Mouse (Mus musculus) forebrain, postnatal 0 days (tissue): Measurements from ENCODE around the gene Ccnb1ip1. TPM values are rescaled to one million over a fixed set of nuclear protein-coding genes. Genes with fewer than 3 reads are reported as not detected.

ENCODE experiments used
- ATAC-seq: fragments of 200-750 bp; cut with Nextera tagmentation; 2 replicates; pipeline ENCODE4 v1.8.0; 2017; ENCODE audit warnings: mild to moderate bottlenecking, moderate library complexity
- DNase-seq: peaks from one replicate; pipeline ENCODE4 v3.0.0-alpha.2; 2015
- H3K27ac ChIP-seq: fragments of 300-500 bp; sonication (generic); 2 replicates; pipeline ENCODE4 v1.5.1; 2014; ENCODE audit warnings: low read depth, mild to moderate bottlenecking, antibody characterized with exemption, low read length, moderate library complexity, mixed read lengths
- H3K27me3 ChIP-seq: fragments of 300-500 bp; sonication (generic); 2 replicates; pipeline ENCODE4 v1.6.1; 2014; ENCODE audit warnings: mild to moderate bottlenecking, low read length, mixed read lengths; ENCODE audit not compliant: insufficient read depth
- H3K36me3 ChIP-seq: fragments of 300-500 bp; sonication (generic); 2 replicates; pipeline ENCODE4 v1.6.1; 2014; ENCODE audit warnings: mild to moderate bottlenecking, moderate library complexity; ENCODE audit not compliant: insufficient read depth
- H3K4me1 ChIP-seq: fragments of 300-500 bp; sonication (generic); 2 replicates; pipeline ENCODE4 v1.6.1; 2014; ENCODE audit warnings: antibody characterized with exemption; ENCODE audit not compliant: insufficient read depth
- H3K4me2 ChIP-seq: fragments of 300-500 bp; sonication (generic); 2 replicates; pipeline ENCODE4 v1.6.1; 2014; ENCODE audit warnings: low read depth, mild to moderate bottlenecking, moderate library complexity
- H3K4me3 ChIP-seq: fragments of 300-500 bp; sonication (generic); 2 replicates; pipeline ENCODE4 v1.5.1; 2014; ENCODE audit warnings: low read depth, low read length, mixed read lengths
- H3K9ac ChIP-seq: fragments of 300-500 bp; sonication (generic); 2 replicates; pipeline ENCODE4 v1.6.1; 2014; ENCODE audit warnings: mild to moderate bottlenecking
- H3K9me3 ChIP-seq: fragments of 300-500 bp; sonication (generic); 2 replicates; pipeline ENCODE4 v1.6.1; 2016; ENCODE audit warnings: low read length
- CTCF ChIP-seq: sonication (generic); IDR thresholded peaks from 2 replicates; pipeline ENCODE4 v1.5.1; 2016; ENCODE audit warnings: antibody characterized with exemption, control low read depth, low read depth
- WGBS: fragments of 180-500 bp; shearing (Covaris S2); extraction: QIAGEN DNeasy Blood & Tissue Kit; methylation state at CpG from one replicate; pipeline ENCODE4 v1.1.7; 2014; 5-methylcytosine and 5-hydroxymethylcytosine counted together
- polyA plus RNA-seq: library from polyadenylated mRNA; unstranded; fragments of >200 nt; fragmentation: Nextera tagmentation; extraction: Ambion mirVana; gene quantifications from 2 replicates; pipeline ENCODE4 v1.2.1, GENCODE M21; 2015
- total RNA-seq: library from RNA; depleted of rRNA; stranded (reverse); fragments of >200 nt; gene quantifications from 2 replicates; pipeline ENCODE4 v1.2.3, GENCODE M21; 2014; rRNA removed

The Ccnb1ip1 gene
- total and polyA plus RNA-seq, 2 experiments from 2014 or later, result 0.19 TPM; not detected in 1

DNA sequence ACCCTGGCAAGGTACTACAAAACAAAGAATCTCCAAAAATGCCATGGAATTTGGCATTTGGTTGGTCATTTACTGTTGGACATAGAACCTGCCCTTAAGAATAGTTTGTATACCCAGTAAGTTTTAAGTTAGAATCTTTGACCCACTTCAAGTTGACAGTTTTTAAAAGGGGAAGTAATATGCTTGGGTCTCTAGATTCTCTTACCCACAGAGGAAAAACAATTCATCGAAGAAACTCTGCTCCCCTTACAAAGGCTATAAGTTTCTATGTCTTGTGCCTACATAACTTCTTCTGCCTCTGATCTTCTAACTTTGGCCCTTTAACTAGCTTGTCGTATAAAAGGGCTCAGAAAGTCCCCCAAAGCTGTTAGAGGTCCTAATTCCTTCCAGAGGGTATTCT, 67.2 kb downstream of the Ccnb1ip1 start:
- no peak for TF ChIP-seq CTCF
- WGBS, result 70% methylated on average over 2 of the region's 2 CpGs

More for the DNA sequence above, 67.2 kb downstream of the Ccnb1ip1 start:
- no peak overlapping the region for H3K4me2 ChIP-seq
- H3K9ac ChIP-seq, result no peak overlapping the region
- no peaks in the 10 kb centered on the region for H3K27me3 ChIP-seq
- no peak overlapping the region for H3K4me3 ChIP-seq
- no peak for ATAC-seq
- no peaks in the 10 kb centered on the region for H3K9me3 ChIP-seq
- no peak for DNase-seq
- no peaks in the 10 kb centered on the region for H3K4me1 ChIP-seq
- H3K36me3 ChIP-seq, result no peaks in the 10 kb centered on the region
- H3K27ac ChIP-seq, result no peak overlapping the region

Other genes starting within 250 kb of the Ccnb1ip1 start
- gene Olfr744, start 192.9 kb downstream of the Ccnb1ip1 start, total RNA-seq, result not detected in 2 replicates
- not detected in 2 replicates for gene Olfr744, start 192.9 kb downstream of the Ccnb1ip1 start, polyA plus RNA-seq
- gene Olfr745, start 168.3 kb downstream of the Ccnb1ip1 start, total RNA-seq, result not detected in 2 replicates
- gene Olfr745, start 168.3 kb downstream of the Ccnb1ip1 start, polyA plus RNA-seq, result not detected in 2 replicates
- gene Olfr746, start 160.6 kb downstream of the Ccnb1ip1 start, total RNA-seq, result not detected in 2 replicates
- not detected in 2 replicates for gene Olfr746, start 160.6 kb downstream of the Ccnb1ip1 start, polyA plus RNA-seq
- not detected in 2 replicates for gene Olfr747, start 114.5 kb downstream of the Ccnb1ip1 start, total RNA-seq
- not detected in 2 replicates for gene Olfr747, start 114.5 kb downstream of the Ccnb1ip1 start, polyA plus RNA-seq
- gene Olfr748, start 100.4 kb downstream of the Ccnb1ip1 start, total RNA-seq, result not detected in 2 replicates
- not detected in 2 replicates for gene Olfr748, start 100.4 kb downstream of the Ccnb1ip1 start, polyA plus RNA-seq
- not detected in 2 replicates for gene Olfr749, start 62.6 kb downstream of the Ccnb1ip1 start, total RNA-seq
- gene Olfr749, start 62.6 kb downstream of the Ccnb1ip1 start, polyA plus RNA-seq, result not detected in 2 replicates
- gene Ttc5, start 22.2 kb downstream of the Ccnb1ip1 start, total RNA-seq, result 101 and 114 TPM in 2 replicates
- gene Ttc5, start 22.2 kb downstream of the Ccnb1ip1 start, polyA plus RNA-seq, result 92.8 and 100 TPM in 2 replicates
- 33.2 and 35.7 TPM in 2 replicates for gene Parp2, start 109 bp upstream of the Ccnb1ip1 start, total RNA-seq
- gene Parp2, start 109 bp upstream of the Ccnb1ip1 start, polyA plus RNA-seq, result 30.3 and 34.4 TPM in 2 replicates
- 2.4 and 2.5 TPM in 2 replicates for gene Tep1, start 62.8 kb upstream of the Ccnb1ip1 start, total RNA-seq
- 1.1 and 1.2 TPM in 2 replicates for gene Tep1, start 62.8 kb upstream of the Ccnb1ip1 start, polyA plus RNA-seq
- 1.1 and 2.8 TPM in 2 replicates for gene Klhl33, start 89.8 kb upstream of the Ccnb1ip1 start, total RNA-seq
- 0.70 and 0.80 TPM in 2 replicates for gene Klhl33, start 89.8 kb upstream of the Ccnb1ip1 start, polyA plus RNA-seq
- 75.2 and 102 TPM in 2 replicates for gene Osgep, start 117.2 kb upstream of the Ccnb1ip1 start, total RNA-seq
- gene Osgep, start 117.2 kb upstream of the Ccnb1ip1 start, polyA plus RNA-seq, result 79.1 and 87.6 TPM in 2 replicates
- gene Apex1, start 117.2 kb upstream of the Ccnb1ip1 start, total RNA-seq, result 134 and 150 TPM in 2 replicates
- 193 and 233 TPM in 2 replicates for gene Apex1, start 117.2 kb upstream of the Ccnb1ip1 start, polyA plus RNA-seq
- gene Pip4p1, start 123.1 kb upstream of the Ccnb1ip1 start, total RNA-seq, result 54.8 and 61.9 TPM in 2 replicates
- 97.2 and 103 TPM in 2 replicates for gene Pip4p1, start 123.1 kb upstream of the Ccnb1ip1 start, polyA plus RNA-seq
- gene Pnp, start 123.3 kb upstream of the Ccnb1ip1 start, total RNA-seq, result 16.7 and 20.0 TPM in 2 replicates
- 11.3 and 13.1 TPM in 2 replicates for gene Pnp, start 123.3 kb upstream of the Ccnb1ip1 start, polyA plus RNA-seq
- 13.1 and 19.0 TPM in 2 replicates for gene Gm49342, start 136.8 kb upstream of the Ccnb1ip1 start, total RNA-seq
- gene Gm49342, start 136.8 kb upstream of the Ccnb1ip1 start, polyA plus RNA-seq, result not detected in 2 replicates
- gene Pnp2, start 148.3 kb upstream of the Ccnb1ip1 start, total RNA-seq, result 1.00 and 1.7 TPM in 2 replicates
- 0.78 and 1.6 TPM in 2 replicates for gene Pnp2, start 148.3 kb upstream of the Ccnb1ip1 start, polyA plus RNA-seq
- not detected in 2 replicates for gene Rnase10, start 200.0 kb upstream of the Ccnb1ip1 start, total RNA-seq
- gene Rnase10, start 200.0 kb upstream of the Ccnb1ip1 start, polyA plus RNA-seq, result not detected in 2 replicates
- gene Rnase9, start 234.1 kb upstream of the Ccnb1ip1 start, total RNA-seq, result not detected in 2 replicates
- not detected in 2 replicates for gene Rnase9, start 234.1 kb upstream of the Ccnb1ip1 start, polyA plus RNA-seq
- not detected in 2 replicates for gene Rnase11, start 242.4 kb upstream of the Ccnb1ip1 start, total RNA-seq
- not detected in 2 replicates for gene Rnase11, start 242.4 kb upstream of the Ccnb1ip1 start, polyA plus RNA-seq
- gene Rnase12, start 249.9 kb upstream of the Ccnb1ip1 start, total RNA-seq, result not detected in 2 replicates
- 0.38 TPM in 1 of 2 replicates, not detected in the other for gene Rnase12, start 249.9 kb upstream of the Ccnb1ip1 start, polyA plus RNA-seq